Mouse (Mus musculus) olfactory bulb, adult 2 months (tissue): ENCODE measurements around the gene Lrrc59.

Source experiments
- CTCF ChIP-seq: fragments of 200-500 bp; IDR thresholded peaks from 2 replicates; pipeline ENCODE4 v1.5.1; 2012; ENCODE audit warnings: low read depth, mild to moderate bottlenecking, low read length, moderate library complexity; ENCODE audit not compliant: insufficient read depth
- POLR2A ChIP-seq: fragments of 200-500 bp; IDR thresholded peaks from 2 replicates; pipeline ENCODE4 v1.6.1; 2012; ENCODE audit warnings: mild to moderate bottlenecking, low read depth, low read length, moderate library complexity; ENCODE audit not compliant: insufficient read depth

GRCm38 (mm10) chr11:94629884-94630198, 274 bp downstream of the Lrrc59 start:
- TF ChIP-seq CTCF (no peak), POLR2A (no peak)
